Mouse (Mus musculus): ENCODE results near the gene Grid1.

DNA sequence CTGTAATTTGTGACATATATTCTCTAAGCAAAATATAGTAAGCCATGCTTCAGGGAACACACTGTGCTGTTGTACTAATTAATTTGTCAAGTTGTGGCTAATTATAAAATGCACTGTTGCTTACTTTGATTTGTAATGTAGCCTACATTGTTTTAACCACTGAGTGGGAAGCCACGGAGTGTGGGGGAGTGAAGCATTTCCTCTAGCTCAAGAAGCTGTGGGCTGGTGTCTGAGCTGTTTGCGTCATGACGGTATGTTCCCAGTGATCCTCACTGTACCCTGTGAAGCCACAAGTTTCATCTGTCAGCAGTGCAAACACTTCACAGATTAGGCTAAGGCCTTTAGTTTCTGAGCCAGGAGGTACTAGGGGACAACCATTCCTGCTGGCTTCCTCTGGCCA, 302.2 kb downstream of the Grid1 start:
- TF ChIP-seq CTCF (conservative IDR thresholded peaks at IDR 0.05; ENCODE audit: insufficient read depth, insufficient read length, low read depth, low read length) = no peak
- TF ChIP-seq POLR2A (IDR thresholded peaks at IDR 0.05; ENCODE audit: low read depth, low read length) = no peak

All from kidney, adult 2 months (tissue).